Mouse (Mus musculus): ENCODE measurements around the gene Tbc1d10c.

Gene Tbc1d10c

DNA sequence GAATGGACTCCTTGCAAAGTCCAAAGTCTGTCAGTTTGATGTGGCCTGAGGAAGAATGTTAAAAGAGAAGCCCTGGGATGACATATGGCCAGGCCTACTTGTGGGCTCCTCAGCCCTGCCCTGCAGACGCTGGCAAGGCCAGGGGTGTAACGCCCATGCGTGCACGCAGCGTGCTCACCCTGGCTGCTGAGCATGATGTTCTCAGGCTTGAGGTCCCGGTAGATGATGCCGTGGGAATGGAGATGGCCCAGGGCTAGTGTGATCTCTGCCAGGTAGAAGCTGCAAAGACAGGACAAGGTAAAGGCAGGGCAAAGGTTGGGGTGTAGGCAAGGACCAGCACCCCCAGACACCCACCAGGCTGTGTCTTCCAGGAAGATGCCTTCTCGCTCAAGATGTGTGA, 32.0 kb downstream of the Tbc1d10c start:
- no peak for DNase-seq (ENCODE audit: low spot score)

DNA sequence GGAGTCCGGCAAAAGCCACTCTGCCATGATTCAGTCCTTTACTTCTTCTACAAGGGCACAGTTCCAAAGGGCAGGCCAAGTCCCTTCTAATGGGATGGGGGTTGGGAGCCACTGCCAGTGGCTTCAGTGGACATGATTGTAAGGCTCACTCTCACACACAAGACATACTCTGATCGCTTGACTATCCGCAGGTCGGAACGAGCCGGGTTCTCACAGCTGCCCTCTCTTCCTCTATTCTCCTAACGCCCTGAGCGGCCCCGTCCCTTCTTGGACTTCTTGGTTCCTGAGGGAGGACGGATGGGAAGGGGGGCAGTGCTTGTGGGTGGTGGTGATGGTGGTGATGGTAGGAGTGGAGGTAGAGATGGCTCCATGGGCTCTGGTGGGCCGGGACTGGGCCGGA, 34.3 kb downstream of the Tbc1d10c start:
- DNase-seq (ENCODE audit: low spot score), result no peak

DNA sequence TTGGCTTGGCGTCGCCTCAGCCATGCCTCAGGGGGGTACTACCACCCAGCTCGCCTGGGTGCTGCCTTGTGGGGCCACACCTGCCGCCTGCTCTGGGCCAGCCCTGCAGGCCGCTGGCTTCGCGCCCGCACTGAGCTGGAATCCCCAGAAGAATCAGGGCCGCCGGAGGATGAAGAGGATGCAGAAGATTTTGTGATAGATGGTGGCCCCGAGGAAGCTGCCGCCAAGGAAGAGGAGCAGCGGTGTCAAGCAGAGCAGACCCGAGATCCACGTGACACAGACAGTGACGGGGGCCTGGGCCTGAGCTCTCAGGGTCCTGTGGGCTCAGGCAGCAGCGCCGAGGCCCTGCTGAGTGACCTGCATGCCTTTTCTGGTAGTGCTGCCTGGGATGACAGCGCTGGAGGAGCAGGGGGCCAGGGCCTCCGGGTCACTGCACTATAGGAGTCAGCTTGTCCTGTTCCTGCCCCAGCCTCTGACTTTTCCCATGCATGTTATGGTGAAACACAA, 35.0 kb downstream of the Tbc1d10c start:
- DNase-seq (ENCODE audit: low spot score), result no peak

DNA sequence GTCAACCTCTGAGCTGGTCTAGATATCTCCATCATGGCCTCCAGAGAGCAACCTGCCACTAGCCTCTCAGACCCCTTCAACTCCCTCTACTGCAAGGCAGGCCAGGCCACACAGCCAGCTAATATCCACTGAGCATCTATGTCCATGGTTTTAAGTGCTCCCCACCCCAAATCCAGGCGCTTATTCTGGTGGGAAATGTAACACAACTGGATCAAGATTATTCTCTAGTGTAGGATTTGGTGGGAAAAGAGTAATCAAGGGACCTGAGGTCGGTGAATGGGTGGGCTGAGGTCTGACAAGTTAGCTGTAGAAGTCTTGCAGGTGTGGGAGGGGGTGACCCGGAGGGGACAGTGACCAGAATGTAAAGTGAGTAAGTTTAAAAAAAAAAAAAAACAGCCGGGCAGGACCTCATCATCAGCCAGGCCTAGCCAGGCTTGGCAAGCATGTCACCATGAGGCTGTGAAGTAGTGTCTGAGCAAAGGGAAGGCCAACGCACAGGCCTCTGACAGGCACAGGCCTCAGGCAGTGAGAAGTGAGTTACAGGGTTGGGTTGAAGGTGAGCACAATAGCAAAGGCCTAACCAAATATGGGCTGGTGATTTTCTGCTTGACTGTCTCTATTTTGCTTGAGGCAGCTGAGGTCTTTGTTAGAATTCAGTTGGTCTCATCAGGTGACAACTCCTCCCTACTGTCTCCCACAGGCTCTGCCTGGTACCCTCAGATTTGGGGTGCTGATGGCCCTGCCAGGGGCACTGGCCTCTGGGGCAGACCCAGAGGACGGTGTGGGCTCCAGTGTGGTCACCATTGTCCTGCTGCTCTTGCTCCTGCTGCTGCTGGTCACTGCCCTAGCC, 35.6 kb downstream of the Tbc1d10c start:
- DNase-seq (ENCODE audit: low spot score), result no peak

DNA sequence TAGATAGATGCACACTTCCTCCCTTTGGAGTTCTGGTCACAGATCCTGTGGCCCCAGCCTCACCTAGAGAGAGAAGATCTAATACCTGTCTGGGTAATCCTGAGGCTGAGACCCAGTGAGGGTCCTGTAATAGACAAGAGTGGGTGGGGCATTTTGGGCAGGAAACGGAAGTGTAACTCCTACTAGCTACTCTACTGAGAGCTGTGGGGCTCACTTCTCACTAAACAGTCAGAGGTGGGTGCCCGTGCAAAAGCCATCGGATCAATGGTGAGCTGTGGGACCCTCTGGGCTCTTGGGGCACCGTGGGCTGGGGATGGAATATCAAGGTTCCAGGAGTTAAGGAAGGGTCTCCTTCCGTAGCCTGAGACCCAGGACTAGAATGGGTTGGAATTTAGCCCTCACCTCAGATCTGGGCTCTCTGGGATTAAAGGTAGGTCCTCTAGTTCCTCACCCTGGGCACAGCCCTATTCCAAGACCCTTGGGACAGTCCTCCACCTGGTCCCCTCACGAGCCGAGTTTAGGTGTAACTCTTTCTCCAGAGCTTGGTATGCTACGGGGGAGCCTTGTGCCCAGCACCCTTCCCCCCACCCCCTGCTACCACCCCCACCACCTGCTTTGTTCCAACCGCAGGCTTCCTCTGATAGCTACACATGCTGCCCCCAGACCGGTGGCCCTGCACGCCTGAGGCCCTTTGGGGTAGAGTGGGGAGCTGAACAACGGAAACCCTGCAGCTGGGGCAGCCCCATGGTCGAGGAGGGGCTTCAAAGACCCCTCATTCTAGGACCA, 36.5 kb downstream of the Tbc1d10c start:
- no peak for DNase-seq (ENCODE audit: low spot score)

DNA sequence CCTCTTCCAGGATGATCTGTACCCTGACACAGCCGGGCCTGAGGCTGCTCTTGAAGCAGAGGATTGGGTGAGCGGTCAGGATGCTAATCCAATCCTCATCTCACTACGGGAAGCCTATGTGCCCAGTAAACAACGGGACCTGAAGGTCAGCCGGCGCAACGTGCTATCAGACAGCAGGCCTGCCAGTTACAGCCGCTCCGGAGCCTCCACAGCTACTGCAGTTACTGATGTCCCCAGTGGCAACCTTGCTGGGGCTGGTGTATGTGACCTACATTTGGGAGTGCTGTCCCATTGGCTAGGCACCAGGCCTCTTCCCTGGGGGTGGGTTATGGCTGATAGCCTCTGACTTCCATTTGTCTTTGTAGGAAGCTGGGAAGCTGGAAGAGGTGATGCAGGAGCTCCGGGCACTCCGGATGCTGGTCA, 37.8 kb downstream of the Tbc1d10c start, which contains the start of gene Ptprcap:
Gene Ptprcap (plus strand): TSS at position 373 of the 423 bp plus-strand sequence.
- no peak for DNase-seq (ENCODE audit: low spot score)

DNA sequence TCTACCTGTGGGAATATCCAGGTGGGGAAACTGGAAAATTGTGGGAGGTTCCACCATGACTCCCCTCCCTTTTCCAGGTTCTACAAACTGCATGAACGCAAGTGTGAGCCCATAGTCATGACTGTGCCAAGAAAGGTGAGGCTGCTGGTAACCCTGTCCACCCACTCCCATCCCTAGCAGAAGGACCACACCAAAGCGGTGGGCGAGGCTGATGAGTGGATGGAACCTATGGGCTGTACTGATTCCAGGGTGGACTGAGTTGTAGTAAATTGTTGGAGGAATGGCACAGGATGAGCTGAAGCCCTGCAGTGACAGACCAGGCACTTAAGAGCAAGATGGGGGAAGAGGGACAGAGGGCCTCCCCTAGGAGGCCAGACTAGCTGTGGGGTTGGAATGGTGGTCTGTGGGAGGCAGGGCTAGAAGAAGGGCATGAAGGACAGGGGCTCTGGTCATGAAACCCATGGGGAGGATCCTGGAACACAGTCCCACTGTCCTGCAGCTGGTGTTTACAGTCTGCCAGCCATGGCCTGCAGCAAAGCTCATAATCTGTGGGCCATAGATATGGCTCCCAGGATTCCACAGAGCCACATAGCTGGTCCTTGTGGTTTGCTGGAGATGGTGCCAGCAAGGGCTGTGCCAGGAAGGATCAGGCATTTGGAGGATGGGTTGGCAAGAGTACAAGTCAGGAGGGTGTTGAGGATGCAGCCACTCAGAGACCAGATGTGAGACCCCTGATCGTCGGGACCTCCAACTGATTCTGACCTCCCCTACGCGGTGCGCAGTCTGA, 38.4 kb downstream of the Tbc1d10c start:
- no peak for DNase-seq (ENCODE audit: low spot score)

DNA sequence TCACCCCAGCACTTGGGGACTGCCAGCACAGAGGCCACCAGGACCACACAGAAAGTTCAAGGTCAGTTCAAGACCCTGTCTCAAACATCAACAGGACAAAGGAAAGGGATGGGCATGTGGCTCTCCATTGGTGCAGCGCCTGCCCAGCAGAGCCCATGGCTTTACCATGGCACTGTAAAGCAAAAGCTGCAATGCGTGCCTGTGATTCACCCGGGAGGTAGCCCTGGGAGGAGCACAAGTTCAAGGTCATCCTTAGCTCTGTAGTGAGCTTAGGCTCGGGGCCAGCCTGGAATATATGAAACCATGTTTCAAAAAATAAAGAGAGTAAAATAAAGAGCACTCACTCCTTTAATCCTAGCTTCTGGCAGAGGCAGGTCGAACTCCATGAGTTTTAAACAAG, 39.2 kb downstream of the Tbc1d10c start:
- no peak for DNase-seq (ENCODE audit: low spot score)

DNA sequence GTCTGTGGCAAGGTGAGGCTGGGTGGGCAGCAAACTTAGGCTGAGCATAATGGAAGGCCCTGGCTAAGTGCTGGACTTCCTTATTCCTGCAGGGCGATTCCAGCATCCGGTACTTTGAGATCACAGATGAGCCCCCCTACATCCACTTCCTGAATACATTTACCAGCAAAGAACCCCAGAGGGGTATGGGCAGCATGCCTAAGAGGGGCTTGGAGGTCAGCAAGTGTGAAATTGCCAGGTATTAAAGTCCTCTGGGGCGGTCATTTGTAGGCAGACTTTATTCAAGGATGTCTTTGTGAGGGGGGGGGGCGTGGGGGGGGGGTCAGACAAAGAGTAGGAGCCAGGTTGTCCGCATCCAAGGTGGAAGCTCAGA, 39.6 kb downstream of the Tbc1d10c start:
- no peak for DNase-seq (ENCODE audit: low spot score)

DNA sequence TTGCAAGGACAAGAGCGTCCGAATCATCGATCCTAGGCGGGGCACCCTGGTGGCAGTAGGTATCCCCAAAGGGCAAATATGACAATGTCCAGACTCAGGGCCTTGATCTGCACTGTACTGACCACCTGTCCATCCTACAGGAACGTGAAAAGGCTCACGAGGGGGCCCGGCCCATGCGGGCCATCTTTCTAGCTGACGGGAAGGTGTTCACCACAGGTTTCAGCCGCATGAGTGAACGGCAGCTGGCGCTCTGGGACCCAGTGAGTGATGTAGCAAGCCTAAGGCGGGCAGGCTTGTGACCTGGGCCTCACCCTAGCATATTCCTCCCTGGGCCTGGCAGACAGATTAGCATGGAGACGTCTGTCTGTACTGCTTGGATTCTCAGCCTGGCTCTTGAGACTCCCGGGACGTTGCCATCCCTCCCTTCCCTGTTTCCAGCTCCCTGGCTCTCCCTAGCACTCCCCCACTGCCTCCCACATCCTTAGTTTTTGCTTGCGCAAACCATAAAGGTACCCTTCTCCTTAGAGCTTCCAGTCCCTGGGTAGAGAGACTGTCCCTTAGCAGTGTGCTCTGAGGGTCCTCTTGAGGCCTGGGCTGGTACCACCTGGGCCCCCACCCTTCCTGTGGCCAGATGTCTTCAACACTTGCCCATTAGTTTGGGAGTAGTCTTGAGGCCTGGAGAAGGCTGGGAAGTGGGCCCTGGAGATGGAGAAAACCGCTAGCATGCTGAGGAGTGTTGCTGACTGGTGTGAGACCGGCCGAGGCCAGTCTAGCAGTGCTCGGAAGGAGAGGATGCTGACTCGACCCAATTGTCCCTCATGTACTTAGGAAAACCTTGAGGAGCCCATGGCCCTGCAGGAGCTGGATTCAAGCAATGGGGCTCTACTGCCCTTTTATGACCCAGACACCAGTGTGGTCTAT, 40.3 kb downstream of the Tbc1d10c start:
- no peak for DNase-seq (ENCODE audit: low spot score)

DNA sequence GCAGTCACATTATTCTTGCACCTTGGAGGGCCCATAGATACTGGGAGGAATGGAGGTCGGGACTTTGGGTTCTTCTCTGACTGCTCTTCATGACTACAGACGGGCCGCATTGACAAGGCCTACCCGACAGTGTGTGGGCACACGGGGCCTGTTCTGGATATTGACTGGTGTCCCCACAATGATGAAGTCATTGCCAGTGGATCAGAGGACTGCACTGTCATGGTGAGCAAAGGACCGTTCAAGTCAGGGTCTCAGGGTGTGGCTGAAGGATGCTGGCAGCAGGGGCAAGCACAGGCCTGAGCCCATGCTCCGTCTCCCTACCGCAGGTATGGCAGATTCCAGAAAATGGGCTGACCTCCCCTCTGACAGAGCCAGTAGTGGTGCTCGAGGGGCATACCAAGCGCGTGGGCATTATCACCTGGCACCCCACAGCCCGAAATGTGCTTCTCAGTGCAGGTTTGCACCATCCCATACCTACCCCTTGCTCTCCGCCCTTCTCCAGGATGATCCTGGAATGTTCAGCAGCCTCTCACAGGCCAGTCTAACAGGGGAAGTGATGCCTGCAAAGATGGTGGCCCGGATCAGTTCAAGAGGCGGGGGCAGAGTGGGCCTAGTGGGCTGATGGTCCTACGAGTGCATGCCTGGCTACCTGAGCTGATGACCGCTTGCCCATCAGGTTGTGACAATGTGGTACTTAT, 41.2 kb downstream of the Tbc1d10c start:
- DNase-seq (ENCODE audit: low spot score), result no peak

DNA sequence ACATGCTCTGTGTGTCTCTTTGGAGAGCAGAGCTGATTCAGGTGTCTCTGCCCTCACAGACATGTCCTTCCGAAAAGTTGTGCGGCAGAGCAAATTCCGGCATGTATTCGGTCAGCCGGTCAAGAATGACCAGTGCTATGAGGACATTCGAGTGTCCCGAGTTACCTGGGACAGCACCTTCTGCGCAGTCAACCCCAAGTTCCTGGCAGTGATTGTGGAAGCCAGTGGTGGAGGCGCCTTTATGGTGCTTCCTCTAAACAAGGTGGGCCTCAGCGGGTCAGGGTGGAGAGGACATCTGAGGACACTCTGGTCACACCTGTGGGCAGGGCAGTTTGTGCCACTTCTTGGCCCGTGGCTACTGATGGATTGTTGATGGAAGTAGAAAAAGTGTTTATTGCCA, 41.8 kb downstream of the Tbc1d10c start:
- DNase-seq (ENCODE audit: low spot score), result no peak

DNA sequence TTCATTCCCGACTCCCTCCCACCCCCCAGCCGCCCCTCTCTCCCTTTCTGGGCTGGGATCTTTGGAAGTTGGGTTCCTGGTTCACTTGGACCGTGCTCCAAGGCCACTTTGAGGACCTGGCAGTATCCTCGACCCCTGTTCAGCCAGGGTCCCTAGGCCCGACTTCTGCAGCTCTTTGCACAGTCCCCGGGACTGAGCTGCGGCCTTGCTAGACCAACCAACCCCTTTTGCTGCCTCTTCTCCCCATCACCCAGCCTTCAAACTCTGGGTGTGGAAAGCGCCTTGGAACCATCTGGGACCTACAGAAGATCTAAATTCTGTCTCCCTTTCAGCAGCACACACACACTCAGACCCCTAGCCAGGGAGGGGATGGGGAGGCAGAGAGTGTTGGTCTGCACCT, 42.3 kb downstream of the Tbc1d10c start:
- DNase-seq (ENCODE audit: low spot score), result no peak

DNA sequence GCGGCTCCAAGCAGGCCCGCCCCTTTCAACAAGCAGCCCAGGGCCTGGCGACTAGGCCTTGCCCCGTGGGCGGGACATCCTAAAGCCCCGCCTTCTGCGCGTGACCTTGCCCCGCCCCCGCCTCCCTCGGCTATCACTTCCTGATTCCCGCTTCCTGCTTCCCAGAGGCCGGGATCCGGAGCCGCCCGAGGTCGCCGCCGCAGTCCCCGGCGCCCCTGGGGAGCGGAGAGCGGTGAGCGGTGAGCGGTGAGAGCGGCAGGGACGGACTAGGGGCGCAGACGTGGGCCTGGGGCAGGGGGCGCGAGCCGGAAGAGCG, 42.6 kb downstream of the Tbc1d10c start, which contains the start of gene Coro1b:
Gene Coro1b (plus strand): TSS at position 129 of the 316 bp plus-strand sequence.
- DNase-seq (ENCODE audit: low spot score), result peak; percentile 97

DNA sequence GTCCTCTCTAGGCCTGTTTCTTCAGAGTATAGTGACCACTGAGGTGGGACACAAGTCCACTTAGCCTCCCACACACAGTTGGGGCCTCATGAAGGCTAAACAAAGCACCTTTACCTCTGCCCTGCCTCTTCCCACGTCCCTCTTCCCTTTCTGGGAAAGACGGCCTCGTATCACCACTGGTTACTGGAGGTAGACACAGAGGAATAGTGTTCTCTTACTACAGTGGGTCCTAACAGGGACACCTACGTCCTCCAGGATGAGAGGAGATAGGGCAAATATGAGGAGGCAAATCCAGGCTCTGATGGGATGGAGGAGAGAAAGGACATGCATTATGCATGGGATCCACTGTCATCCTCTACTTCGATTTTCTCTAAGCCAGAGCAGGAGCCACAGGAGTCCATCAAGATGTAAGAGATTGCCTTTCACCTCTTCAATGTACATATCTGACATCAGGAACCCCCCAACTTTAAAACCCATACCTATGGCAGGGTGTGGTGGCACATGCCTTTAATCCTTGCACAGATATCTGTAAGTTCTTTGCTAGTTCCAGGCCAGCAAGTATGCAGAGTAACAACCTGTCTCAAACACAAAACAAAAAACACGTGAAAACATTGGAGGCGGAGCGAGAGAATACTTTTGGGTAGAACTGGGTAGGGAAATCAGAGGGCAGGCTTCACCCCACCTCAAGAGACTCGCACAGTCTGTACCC, 43.1 kb downstream of the Tbc1d10c start:
- DNase-seq (ENCODE audit: low spot score), result no peak

DNA sequence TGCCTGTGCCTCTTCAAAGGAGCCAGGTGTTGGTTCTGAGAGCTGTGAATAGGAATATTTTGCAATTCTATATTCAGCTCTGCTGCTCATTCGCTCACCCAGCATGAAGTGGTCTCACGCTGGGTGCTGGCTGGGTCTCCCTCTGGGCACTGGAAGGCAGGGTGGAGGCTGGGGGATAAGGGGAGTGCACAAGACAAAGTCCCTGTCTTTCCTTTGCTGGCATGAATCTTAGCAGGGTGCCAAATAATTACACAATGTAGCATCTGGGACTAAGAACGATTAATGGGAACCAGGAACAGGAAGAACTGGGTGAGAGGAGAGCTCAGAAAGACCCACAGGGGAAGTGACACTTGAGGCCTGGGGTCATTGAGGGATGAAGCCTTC, 44.1 kb downstream of the Tbc1d10c start:
- no peak for DNase-seq (ENCODE audit: low spot score)

DNA sequence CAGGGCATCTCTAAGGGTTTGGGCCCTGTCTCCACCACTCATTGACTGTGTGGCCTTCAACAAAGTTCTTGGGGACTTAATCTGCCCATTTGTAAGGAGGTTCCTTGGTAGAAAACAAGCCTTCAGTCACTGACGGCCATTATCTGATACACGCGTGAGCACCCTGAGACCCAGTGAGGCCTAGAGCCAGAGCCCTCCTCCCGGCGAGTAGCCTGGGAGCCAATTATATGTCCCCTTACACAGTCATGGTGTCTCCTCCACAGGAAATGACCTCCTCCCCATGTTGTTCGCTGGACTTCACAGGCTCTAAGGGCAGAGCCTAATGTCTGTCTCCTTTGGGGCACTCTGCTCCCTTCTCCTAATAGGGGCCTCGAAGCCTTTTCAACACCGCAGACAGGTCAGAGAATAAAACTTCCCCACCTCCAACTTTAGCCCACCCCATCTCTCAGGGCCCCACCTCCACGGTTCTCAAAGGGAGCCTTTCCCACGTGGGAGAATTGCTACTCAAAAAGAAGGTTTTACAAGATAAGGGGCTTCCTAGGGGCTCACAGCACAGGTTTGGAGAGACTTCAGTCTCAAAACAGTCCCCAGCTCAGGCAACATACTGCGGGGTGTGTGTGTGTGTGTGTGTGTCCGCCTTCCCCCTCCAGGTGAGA, 44.6 kb downstream of the Tbc1d10c start:
- DNase-seq (ENCODE audit: low spot score), result no peak

DNA sequence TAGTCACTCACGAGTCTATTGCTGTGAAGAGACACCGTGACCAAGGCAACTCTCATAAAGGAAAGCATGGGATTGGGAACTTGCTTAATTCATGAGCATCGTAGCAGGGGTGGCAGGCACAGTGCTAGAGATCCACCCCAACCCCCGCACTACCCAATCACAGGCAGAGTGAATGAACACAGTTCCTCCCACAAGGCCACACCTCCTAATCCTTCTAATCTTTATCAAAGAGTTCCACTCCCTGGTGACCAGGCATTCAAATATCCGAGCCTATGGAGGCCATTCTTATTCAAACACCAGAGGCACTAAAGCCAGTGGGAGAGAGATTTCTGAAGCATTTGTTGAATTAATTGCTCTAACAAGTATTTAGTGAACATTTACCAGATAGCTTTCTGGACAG, 45.1 kb downstream of the Tbc1d10c start:
- no peak for DNase-seq (ENCODE audit: low spot score)

All from ovary, postnatal 14 days (tissue).